Mouse (Mus musculus) regulatory T cell (primary cell): Measurements from ENCODE around the gene Arhgef15.

ENCODE experiments used
- in situ Hi-C: fragments of 300-600 bp; cut with MboI, MseI; formaldehyde crosslinking; loops from one replicate; pipeline ENCODE4 v1.15.1; 2025; ENCODE audit warnings: high pct_unique_total_duplicates

Arhgef15 gene

DNA sequence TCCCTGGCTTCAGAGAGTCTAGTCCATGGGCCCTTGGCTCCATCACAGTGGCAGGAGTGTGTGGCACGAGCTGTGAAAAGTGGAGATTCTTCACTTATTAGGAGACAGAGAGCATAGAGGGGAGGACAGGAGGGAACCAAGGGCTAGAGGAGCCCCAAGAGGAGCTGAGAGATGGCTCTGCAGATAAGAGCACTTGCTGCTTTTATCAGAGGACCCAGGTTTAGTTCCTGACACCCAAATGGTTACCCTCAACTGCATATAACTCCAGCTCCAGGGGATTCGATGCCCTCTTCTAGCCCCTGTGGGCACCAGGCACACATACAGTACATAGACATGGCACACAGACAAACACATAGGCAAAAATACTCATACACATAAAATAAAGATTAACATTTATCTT is 32.5 kb downstream of the Arhgef15 start:
- in situ Hi-C loops: no loop called here

DNA sequence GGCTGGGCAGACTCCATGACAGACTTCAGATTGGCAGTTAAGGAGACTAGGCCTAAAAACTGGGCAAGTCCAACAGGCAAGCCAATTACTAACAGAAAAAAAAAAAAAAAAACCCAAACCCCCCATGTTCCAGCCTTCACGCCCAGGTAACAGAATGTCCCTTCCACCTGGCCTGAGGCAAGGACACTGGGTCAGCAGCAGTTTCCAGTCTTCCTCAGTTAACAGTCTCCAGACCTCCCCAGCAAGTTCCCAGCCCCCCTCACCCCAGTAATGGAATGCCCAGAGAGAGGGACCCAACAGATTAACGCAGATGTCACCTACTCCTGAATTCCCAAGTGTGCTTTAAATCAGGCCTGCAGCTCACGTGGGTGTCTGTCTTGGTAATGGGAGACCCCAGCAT is 34.1 kb downstream of the Arhgef15 start:
- in situ Hi-C loops: no loop called here

DNA sequence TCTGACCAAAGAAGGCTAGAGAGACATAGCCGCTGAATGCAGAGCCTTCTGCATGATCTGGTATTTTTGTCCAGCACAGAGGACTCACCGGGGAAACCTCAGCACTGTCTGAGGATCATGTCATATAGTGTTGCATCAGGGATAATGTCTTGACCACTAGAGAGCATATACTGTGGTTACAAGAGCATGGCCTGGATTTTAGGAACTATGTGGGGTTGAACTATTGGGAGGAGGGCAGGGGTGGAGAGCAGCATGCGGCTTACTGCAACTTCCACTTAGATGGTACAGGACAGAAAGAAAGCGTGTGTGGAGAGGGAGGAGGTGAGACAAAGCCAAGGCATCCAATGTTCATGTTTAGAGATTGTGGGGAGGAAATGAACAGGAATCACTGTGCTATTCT is 42.7 kb downstream of the Arhgef15 start:
- in situ Hi-C loops: loop anchor here (5.0 kb wide), 2 partner anchors 33 to 73 kb away; no protein-coding TSS in a partner anchor

DNA sequence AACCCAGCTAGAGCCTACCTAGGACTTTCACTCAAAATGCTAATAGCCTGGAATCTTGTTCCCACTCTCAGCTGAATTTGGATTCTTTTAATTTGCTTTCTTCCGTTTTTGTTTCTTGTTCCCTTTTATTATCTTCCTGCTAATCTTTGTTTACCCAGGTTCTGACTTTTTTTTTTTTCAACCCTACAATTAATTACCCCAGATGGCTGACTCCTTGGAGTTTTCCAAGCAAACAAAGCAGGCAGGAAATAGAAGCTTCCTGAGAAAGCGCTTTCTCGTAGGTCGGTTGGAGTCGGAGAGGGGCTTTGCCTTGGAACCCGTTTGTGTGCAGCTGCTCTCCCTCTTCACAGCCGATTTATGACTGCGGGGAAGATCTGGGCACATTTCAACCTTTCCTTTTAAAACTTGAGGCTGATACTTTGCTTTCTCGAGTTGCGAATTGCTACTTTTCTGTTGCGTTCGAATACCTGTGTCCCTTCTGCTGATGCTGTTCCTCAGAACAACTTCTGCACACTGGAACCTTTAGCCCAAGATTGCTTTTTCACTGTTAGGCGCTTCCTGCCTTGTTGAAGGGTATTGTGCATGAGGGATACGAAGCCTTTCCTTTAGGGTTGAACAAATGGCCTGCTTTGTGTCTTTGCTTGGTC is 45.6 kb downstream of the Arhgef15 start:
- in situ Hi-C loops: loop anchor here (5.0 kb wide), 2 partner anchors 36 to 76 kb away; no protein-coding TSS in a partner anchor

DNA sequence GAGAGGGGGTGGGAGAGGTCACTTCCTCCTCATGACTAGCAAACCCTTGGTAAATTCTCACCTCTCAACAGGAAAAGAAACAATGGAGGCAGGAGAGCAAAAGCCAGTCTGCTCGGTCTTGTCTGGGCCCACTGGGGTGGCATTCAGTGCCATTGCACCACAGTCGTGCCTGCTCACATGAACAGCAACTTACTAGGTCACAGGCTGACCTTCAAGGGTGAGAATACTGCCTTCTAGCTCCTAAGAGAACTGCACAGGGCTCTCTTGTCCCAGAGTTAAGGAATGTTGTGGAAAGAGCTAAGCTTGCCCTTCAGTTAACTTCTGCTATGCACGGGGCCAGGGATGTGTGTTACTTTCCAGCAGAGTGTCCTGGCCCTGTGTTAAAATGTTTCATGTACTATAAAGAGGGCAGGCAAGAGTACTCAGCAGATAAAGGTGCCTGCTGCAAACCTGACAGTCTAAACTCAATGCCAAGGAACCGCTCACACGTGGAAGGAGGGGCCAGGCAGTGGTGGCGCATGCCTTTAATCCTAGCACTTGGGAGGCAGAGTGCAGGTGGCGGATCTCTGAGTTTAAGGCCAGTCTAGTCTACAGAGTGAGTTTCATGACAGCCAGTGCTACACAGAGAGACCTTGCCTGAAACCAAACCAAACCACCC is 48.3 kb downstream of the Arhgef15 start:
- in situ Hi-C loops: no loop called here

DNA sequence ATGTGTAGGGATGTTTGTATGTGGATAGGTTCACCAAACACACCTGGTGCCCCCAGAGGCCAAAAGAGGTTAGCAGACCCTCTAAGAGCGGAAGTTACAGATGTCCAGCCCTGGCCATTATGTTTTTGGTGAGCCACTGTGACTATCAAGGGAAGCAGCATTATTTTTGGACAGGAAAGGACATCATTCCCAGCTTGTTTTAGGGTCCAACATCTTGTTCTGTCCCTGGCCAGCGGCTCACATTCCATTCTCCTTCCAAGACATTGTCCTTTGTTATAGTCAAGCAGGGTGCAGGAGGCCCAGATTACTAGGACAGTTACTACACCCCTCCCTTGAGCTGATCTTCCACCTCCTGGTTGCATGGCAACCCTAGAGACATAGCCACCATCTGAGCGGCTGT is 50.0 kb downstream of the Arhgef15 start:
- in situ Hi-C loops: no loop called here

DNA sequence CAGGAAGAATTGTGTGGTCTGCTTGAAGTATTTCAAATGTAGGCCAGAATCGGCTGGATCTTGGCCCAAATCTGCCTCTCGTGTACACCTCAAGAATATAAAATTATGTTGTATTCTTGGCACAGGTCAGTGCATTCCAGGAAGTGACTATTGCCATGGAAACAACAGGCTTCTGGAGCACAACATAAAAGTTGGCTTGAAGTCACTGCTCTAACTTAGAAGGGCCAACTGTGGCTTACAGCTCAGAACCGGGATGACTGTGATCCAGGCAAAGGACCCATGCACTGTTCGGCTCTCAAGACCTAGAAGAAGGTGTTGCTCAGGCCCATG is 50.9 kb downstream of the Arhgef15 start:
- in situ Hi-C loops: no loop called here

DNA sequence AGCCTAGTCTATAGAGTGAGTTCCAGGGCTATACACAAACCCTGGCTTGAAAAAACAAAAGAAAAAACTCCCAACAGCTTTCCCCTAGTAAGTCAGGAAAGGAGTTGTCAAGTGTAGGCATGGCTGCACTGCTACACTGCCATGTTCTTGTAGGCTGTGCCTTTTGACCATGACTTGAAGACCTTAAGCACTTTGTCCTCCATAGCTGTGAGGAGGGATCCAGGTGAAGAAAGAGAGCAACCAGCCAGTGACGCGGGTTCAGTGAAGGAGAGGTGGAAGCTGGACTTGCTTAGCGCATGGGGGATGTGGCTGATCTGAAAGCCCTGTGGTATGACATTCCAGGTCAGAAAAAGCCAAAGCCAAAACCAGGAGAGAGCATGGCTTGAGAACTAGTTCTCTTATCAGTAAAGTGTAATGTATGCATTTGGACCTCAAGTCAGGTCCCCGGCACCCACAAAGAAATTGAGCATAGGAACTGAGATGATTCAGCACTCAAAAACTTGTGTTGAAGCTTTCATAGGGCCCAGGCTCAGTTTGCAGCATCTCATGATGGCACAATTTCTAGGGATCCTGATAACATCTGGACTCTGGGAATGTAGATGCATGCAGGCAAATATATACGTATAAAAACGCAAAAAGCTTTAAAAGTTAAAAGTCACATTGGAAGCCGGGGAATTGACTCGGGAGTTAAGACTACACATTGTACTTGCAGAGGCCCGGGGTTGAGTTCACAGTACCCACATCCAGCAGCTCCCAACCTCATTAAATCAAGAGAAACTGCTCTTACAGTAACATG is 51.4 kb downstream of the Arhgef15 start:
- in situ Hi-C loops: no loop called here

DNA sequence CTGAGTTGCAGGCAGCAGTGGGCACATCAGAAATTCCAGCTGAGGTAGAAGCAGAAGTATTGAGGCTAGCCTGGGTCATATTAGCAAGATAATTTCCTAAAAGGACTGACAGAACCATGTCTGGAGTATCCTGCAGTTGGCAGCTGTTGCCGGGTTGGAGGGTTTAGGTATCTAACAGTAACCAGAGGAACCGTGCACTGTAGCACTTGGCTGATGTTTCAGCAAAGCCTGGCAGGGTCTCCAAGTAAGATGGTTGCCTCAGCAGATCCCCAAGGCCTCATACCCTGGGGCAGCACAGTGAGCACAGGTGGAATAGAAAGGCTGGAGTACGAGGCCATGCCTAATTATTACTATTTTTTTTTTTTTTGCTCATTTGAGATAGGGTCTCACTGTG is 52.1 kb downstream of the Arhgef15 start:
- in situ Hi-C loops: no loop called here

DNA sequence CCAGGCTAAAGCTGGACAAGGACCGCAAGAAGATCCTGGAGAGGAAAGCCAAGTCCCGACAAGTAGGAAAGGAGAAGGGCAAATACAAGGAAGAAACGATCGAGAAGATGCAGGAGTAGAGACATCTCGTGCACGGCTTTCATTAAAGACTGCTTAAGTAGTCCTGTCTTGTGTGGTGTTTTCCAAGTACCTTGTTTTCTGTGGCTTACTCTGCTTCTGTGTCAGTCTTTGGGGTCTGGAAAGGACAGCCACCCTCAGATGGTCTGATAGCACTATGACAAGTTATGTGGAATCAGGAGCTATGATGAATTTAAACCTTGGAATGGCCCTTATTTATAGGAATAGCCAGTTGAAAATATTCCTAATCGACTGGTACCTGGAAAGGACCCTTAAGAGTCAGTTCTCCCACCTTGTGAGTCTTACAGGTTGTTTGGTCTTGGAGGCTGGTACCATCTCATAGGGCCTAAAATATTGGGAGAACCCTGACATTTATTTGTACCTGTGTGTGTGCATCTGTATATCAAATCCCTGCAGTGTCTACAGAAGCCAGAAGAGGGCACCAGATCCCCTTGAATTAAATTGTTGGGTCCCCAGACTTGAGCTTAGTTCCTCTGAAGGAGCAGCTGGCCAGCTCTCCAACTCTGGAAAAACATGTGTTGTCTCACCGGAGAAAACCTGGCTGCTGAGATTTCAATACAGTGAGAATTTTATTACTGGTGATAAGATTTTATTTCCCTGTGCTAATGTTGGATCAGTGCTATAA is 52.7 kb downstream of the Arhgef15 start:
- in situ Hi-C loops: no loop called here

DNA sequence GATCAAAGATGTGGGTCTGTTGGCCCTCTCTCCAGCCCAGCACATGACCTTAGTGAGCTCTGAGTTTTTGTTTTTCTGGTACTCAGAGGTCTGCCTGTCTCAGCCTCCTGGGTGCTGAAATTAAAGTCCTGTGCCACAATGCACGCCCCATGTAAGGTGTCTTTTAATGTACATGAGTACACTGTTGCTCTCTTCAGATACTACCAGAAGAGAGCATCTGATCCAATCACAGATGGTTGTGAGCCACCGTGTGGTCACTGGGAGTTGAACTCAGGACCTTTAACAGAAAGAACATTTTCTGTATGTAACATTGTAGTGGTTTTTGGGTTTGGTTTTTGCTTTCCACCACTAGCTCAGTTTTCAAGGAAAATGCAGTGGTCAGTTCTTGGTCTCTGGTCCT is 53.5 kb downstream of the Arhgef15 start:
- in situ Hi-C loops: no loop called here

DNA sequence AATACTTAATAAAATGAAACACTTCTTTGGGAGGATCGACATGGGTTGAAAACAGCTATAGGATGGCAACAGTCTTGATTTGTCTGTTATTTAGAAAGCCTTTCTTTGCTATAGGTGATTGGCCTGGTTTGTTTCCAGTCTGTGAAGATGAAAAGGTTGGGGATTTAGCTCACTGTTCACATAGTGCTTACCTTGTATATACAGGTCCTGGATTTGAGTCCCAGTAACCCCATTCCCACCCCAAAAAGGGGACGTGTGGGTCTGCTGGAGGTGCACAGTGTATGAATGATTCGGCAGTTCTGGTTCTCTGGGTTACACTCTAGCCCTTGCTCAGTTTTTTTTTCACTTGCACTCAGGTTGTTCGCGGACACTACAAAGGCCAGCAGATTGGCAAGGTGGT is 54.5 kb downstream of the Arhgef15 start:
- in situ Hi-C loops: no loop called here

DNA sequence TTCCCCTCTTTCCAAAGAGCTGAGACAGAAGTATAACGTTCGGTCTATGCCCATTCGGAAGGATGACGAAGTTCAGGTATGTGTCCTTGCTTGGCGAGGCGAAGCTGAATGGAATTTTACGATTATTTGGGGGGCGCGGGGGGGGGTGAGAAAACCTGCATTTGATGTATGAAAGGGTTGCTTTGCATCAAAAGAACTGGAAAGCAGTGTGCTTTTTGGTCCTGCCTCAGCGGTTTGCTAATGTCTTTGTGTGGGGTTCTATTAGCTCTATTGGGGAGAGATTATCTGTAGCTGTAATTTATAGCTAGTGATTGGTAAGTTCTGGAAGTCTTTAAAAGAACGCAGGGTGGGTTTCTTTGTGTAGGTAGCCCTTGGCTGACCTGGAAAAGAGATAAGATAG is 54.9 kb downstream of the Arhgef15 start:
- in situ Hi-C loops: no loop called here

DNA sequence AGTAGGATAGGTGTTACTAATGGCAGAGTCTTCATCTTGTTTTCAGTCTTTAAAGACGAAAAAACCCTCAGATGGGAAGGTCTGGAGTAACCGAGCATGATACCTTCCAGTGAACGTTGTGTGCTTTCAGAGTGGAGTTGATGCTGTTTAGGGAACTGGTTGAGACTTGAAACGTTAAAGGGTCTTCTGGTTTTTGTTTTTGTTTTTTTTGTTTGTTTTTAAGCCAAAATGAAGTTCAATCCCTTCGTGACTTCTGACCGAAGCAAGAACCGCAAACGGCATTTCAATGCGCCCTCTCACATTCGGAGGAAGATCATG is 55.3 kb downstream of the Arhgef15 start:
- in situ Hi-C loops: no loop called here

DNA sequence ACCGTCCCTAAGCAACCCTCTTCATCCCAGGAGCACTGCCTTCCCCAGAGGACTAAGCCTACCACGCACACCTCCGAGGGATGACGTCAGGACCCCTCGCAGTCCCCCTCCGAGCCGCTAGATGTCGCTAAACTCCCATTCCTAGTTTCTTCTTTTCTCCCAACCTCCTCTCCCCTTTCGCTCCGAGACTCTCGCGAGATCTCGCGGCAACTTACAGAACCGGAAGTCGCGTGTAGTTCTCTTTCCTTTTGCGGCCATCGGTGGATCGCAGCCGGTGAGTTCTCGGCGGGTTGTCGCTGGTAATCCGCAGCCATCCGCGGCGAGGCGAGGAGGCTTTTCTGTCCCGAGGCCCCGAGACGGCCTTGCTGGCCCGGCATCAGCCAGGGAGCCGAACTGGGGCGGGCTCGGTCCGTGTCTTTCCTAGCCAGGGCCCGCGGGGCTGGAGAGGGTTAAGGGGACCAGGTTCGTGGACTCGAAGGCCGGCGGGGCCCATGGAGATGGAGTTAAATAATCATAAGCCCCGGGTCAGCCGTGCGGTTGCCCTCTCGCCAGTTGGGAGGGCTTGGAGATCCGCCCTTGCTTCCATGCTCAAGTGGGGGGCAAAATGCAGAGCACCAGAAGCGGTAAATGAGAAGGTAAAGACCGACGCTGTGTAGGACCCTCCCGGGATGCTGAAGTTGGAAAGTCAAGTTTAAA is 55.8 kb downstream of the Arhgef15 start, which contains the start of gene Rpl26:
Rpl26 (plus strand) TSS at position 233 of the 696 bp plus-strand sequence.
- in situ Hi-C loops: no loop called here

DNA sequence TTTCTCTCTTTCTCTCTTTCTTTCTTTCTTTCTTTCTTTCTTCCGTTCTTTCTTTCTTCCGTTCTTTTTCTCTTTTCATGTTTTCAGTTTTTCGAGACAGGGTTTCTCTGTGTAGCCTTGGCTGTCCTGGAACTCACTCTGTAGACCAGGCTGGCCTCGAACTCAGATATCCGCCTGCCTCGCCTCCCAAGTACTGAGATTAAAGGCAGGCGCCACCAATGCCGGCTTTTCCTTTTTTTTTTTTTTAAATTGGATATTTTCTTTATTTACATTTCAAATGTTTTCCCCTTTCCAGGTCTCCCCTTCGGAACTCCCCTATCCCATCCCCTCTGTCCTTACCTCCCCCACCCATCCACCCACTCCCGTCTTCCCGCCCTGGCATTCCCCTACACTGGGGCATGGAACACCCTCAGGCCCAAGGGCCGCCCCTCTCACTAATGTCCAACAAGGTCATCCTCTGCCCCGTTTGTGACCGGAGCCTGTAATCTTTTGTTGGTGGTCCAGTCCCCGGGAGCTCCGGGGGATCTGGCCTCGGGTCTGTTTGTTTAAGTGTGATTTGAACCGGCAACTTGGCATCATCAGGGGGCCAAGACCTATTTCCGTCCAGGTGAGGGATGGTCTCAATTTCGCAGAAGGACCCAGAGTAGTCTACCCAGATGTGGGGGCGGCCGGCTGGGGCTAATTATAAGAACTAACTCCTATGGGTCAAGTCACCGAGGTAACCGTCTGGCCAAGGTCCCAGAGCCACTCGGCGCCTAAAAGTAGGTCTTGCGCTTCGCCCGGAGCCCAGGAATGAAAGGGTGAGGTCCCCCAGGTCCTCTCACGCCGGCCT is 56.5 kb downstream of the Arhgef15 start:
- in situ Hi-C loops: no loop called here

DNA sequence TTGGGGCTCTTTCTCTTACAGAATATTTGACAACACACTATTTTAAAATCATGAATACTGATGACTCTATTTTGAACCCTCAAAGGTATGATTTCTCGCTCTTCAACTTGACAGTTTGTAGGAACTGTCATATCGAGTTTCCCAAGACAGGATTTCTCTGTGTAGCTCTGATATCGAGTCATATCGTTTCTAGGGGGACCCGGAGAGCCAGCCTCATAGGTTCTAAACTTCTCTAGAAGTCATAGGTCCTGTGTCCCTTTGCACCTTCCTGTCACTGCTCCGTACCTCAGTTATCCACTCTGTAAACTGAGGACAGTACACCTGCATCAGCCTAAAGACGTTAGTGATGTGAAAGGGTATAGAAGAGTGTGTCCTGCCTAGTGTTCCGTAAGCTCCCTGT is 57.5 kb downstream of the Arhgef15 start:
- in situ Hi-C loops: no loop called here

DNA sequence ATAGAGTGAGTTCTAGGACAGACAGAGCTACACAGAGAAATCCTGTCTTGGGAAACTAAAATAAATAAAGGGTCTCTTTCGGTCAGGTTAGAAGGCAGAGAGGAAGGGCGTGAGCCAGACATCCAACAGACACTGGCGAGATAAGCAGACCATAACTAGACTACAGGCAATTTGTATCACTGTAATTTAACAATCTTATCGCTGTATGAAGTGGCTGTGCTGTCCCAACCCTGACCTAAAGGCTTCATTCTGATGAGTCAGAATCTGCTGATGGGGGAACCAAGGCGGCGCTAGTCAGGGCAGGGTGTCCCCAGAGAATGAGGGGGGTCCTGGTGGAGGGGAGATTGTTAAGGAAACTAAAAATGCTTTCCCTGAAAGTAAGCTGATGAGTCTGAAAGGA is 58.5 kb downstream of the Arhgef15 start:
- in situ Hi-C loops: no loop called here

DNA sequence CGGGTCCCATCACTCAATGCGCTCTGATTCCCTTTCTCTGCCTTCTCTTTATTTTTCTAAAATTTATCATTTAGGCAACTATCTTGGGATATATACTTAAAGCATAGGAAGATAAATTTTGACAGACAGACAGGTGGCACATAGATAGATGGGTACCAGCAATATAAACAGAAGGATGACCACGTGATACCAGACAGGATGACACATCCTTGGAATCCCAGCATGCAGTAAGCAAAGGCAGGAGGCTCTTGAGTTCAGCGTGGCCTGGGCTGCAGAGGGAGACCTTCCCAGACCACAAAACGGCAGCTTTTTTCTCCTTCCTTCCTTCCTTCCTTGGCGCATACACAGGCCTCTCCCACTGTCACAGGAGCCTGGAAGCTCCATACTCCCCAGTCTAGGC is 59.4 kb downstream of the Arhgef15 start:
- in situ Hi-C loops: no loop called here

DNA sequence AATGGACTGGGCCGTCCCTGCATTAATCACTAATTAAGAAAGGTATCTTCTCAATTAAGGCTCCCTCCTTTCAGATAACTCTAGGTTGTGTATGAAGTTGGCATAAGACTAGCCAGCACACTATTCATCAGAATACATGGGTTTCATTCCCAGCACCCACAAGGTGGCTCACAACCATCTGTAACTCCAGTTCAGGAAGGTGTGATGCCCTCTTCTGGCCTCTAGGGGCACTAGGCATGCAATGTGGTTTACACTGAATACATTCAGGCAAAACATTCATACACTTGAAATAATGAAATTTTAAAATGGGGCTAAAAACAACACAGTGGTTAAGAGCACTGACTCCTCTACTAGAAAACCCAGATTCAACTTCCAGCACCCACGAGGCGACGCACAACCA is 60.2 kb downstream of the Arhgef15 start:
- in situ Hi-C loops: no loop called here

DNA sequence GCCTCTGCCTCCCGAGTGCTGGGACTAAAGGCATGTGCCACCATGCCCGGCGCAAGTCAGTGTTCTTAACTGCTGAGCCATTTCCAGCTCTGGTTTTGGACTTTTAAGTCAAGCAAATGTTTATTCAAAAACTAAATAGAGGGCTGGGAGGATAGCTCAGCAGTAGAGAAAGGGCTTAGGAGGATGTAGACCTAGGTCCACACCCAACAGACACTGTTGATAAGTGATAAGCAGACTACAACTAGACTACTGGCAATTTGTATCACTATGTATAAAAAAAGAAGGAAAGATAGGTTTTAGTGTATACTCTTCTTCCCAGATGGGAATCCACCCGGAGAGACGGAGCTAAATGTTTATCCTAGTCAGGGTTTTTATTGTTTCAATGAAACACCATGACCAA is 61.0 kb downstream of the Arhgef15 start:
- in situ Hi-C loops: no loop called here
